8 mouse cellular contexts compared by ENCODE assay signal in genomic region chr11:103112552-103112912, GRCm38 (mm10). TPM values are rescaled to one million over a fixed set of nuclear protein-coding genes. Genes with fewer than 3 reads are reported as not detected.
DNase-seq lines count a peak whose midpoint lies in the region; ATAC-seq and TF ChIP-seq lines count a peak whose summit lies in the region.

No protein-coding gene starts in this region.

- H3K4me2 ChIP-seq in hindbrain, embryonic 13.5 days, result peak overlapping the region; percentile 55
- H3K4me2 ChIP-seq in midbrain, embryonic 14.5 days (ENCODE audit: low read length), result peak overlapping the region; percentile 52

- peak; percentile 41 for DNase-seq in kidney, adult 2 months
- DNase-seq in kidney, postnatal 25 days, result no peak
- DNase-seq in embryonic facial prominence, embryonic 10.5 days (ENCODE audit: low spot score), result no peak
- no peak for DNase-seq in midbrain, embryonic 14.5 days
- no peak for DNase-seq in thymus, adult 18-20 months
- no peak for DNase-seq in gastrocnemius, adult 18-20 months (ENCODE audit: low spot score)

- H3K4me3 ChIP-seq in kidney, adult 2 months (ENCODE audit: insufficient read depth, low read depth, low read length), result peak overlapping the region; percentile 6; the same call in 1 of the 2 replicates
- peak overlapping the region; percentile 57 for H3K4me3 ChIP-seq in embryonic facial prominence, embryonic 10.5 days
- peak overlapping the region; percentile 33 for H3K4me3 ChIP-seq in hindbrain, embryonic 13.5 days
- H3K4me3 ChIP-seq in midbrain, embryonic 14.5 days (replicated peaks; ENCODE audit: low read depth, low read length), result peak overlapping the region; percentile 25; the same call in 1 of the 2 replicates

- no peak for TF ChIP-seq CTCF in kidney, adult 2 months (conservative IDR thresholded peaks at IDR 0.05; ENCODE audit: insufficient read depth, insufficient read length, low read depth, low read length)

- 33% methylated on average over 9 of the region's 9 CpGs for WGBS in kidney, adult 2 months
- 9% methylated on average over 9 of the region's 9 CpGs for whole genome bisulfite sequencing in embryonic facial prominence, embryonic 10.5 days
- 9% methylated on average over 9 of the region's 9 CpGs for WGBS in hindbrain, embryonic 13.5 days
- WGBS in midbrain, embryonic 14.5 days, result 6% methylated on average over 9 of the region's 9 CpGs

- H3K9ac ChIP-seq in hindbrain, embryonic 13.5 days, result peak overlapping the region; percentile 36; the same call in 1 of the 2 replicates
- H3K9ac ChIP-seq in midbrain, embryonic 14.5 days (replicated peaks; ENCODE audit: low read length), result peak overlapping the region; percentile 39; the same call in 1 of the 2 replicates

- H3K4me1 ChIP-seq in kidney, adult 2 months (ENCODE audit: control insufficient read depth, insufficient read depth, low read length), result peaks cover 21% of the 10 kb centered on the region
- peaks cover 43% of the 10 kb centered on the region for H3K4me1 ChIP-seq in embryonic facial prominence, embryonic 10.5 days
- peaks cover 34% of the 10 kb centered on the region for H3K4me1 ChIP-seq in hindbrain, embryonic 13.5 days (replicated peaks)
- peaks cover 30% of the 10 kb centered on the region for H3K4me1 ChIP-seq in midbrain, embryonic 14.5 days (ENCODE audit: control insufficient read depth, insufficient read depth, low read length)

- no peaks in the 10 kb centered on the region for H3K36me3 ChIP-seq in kidney, adult 2 months (ENCODE audit: control insufficient read depth, insufficient read depth, low read length)
- no peaks in the 10 kb centered on the region for H3K36me3 ChIP-seq in embryonic facial prominence, embryonic 10.5 days (replicated peaks)
- H3K36me3 ChIP-seq in hindbrain, embryonic 13.5 days, result no peaks in the 10 kb centered on the region
- H3K36me3 ChIP-seq in midbrain, embryonic 14.5 days (ENCODE audit: control insufficient read depth, insufficient read depth, low read length), result no peaks in the 10 kb centered on the region

- peak overlapping the region; percentile 65 for H3K27ac ChIP-seq in kidney, adult 2 months (ENCODE audit: insufficient read depth, low read depth, low read length)
- H3K27ac ChIP-seq in embryonic facial prominence, embryonic 10.5 days (replicated peaks), result peak overlapping the region; percentile 82
- H3K27ac ChIP-seq in hindbrain, embryonic 13.5 days, result no peak overlapping the region
- H3K27ac ChIP-seq in midbrain, embryonic 14.5 days (replicated peaks; ENCODE audit: low read depth, low read length), result no peak overlapping the region

- no peaks in the 10 kb centered on the region for H3K27me3 ChIP-seq in kidney, adult 2 months (replicated peaks; ENCODE audit: control insufficient read depth, insufficient read depth, low read length)
- H3K27me3 ChIP-seq in embryonic facial prominence, embryonic 10.5 days (replicated peaks; ENCODE audit: low read depth, poor library complexity, severe bottlenecking), result peaks cover 40% of the 10 kb centered on the region
- H3K27me3 ChIP-seq in hindbrain, embryonic 13.5 days, result peaks cover 37% of the 10 kb centered on the region
- H3K27me3 ChIP-seq in midbrain, embryonic 14.5 days (ENCODE audit: control insufficient read depth, insufficient read depth, low read length), result peaks cover 26% of the 10 kb centered on the region

- no peaks in the 10 kb centered on the region for H3K9me3 ChIP-seq in embryonic facial prominence, embryonic 10.5 days
- no peaks in the 10 kb centered on the region for H3K9me3 ChIP-seq in hindbrain, embryonic 13.5 days
- no peaks in the 10 kb centered on the region for H3K9me3 ChIP-seq in midbrain, embryonic 14.5 days (ENCODE audit: control insufficient read depth, low read length)

- no peak for TF ChIP-seq POLR2A in kidney, adult 2 months (IDR thresholded peaks at IDR 0.05; ENCODE audit: low read depth, low read length)

- ATAC-seq in hindbrain, embryonic 13.5 days (ENCODE audit: low FRiP score), result no peak
- no peak for ATAC-seq in midbrain, embryonic 14.5 days (ENCODE audit: low FRiP score, low TSS enrichment)
- ATAC-seq in activated CD4-positive, CD25-positive, alpha-beta regulatory T cell, adult 4 months, result no peak

RNA-seq across cellular contexts. Expression of gene Hexim1, which starts 3.5 kb away (rescaled TPM):
- polyA plus RNA-seq in kidney, adult 2 months (2012; rRNA removed), result 24.9 and 26.4 TPM in 2 replicates
- polyA plus RNA-seq in embryonic facial prominence, embryonic 10.5 days (2016; fragmentation: Nextera tagmentation; extraction: Ambion mirVana), result 2.8 and 2.9 TPM in 2 replicates
- polyA plus RNA-seq in hindbrain, embryonic 13.5 days (2015; fragmentation: Nextera tagmentation; extraction: Ambion mirVana), result 3.6 and 4.3 TPM in 2 replicates
- 3.9 and 5.9 TPM in 2 replicates for polyA plus RNA-seq in midbrain, embryonic 14.5 days (2014; fragmentation: Nextera tagmentation; extraction: Ambion mirVana)
- 1 to 10 TPM; 3.4 TPM for polyA plus RNA-seq in activated CD4-positive, CD25-positive, alpha-beta regulatory T cell, adult 4 months (2017; shearing (Covaris generic))
- total RNA-seq in gastrocnemius, adult 18-20 months (2021), result 10 to 100 TPM; 23.3 to 23.6 TPM

RNA-seq across cellular contexts. Expression of gene Acbd4, which starts 11.1 kb away (rescaled TPM):
- polyA plus RNA-seq in kidney, adult 2 months (2012; rRNA removed), result 119 and 130 TPM in 2 replicates
- 6.3 and 10.1 TPM in 2 replicates for polyA plus RNA-seq in embryonic facial prominence, embryonic 10.5 days (2016; fragmentation: Nextera tagmentation; extraction: Ambion mirVana)
- polyA plus RNA-seq in hindbrain, embryonic 13.5 days (2015; fragmentation: Nextera tagmentation; extraction: Ambion mirVana), result 7.3 and 9.0 TPM in 2 replicates
- 8.0 and 8.4 TPM in 2 replicates for polyA plus RNA-seq in midbrain, embryonic 14.5 days (2014; fragmentation: Nextera tagmentation; extraction: Ambion mirVana)
- polyA plus RNA-seq in activated CD4-positive, CD25-positive, alpha-beta regulatory T cell, adult 4 months (2017; shearing (Covaris generic)), result 10 to 100 TPM; 18.4 to 24.0 TPM
- total RNA-seq in gastrocnemius, adult 18-20 months (2021), result 10 to 100 TPM; 36.1 to 38.9 TPM

RNA-seq across cellular contexts. Expression of gene Plcd3, which starts 11.1 kb away (rescaled TPM):
- 14.9 and 18.1 TPM in 2 replicates for polyA plus RNA-seq in kidney, adult 2 months (2012; rRNA removed)
- 1.7 and 2.6 TPM in 2 replicates for polyA plus RNA-seq in embryonic facial prominence, embryonic 10.5 days (2016; fragmentation: Nextera tagmentation; extraction: Ambion mirVana)
- 1.5 and 1.9 TPM in 2 replicates for polyA plus RNA-seq in hindbrain, embryonic 13.5 days (2015; fragmentation: Nextera tagmentation; extraction: Ambion mirVana)
- polyA plus RNA-seq in midbrain, embryonic 14.5 days (2014; fragmentation: Nextera tagmentation; extraction: Ambion mirVana), result 0.92 and 1.8 TPM in 2 replicates
- under 1 TPM in 1 of 2 experiments, not detected in 1; 0.20 TPM for polyA plus RNA-seq in activated CD4-positive, CD25-positive, alpha-beta regulatory T cell, adult 4 months (2017; shearing (Covaris generic))
- 1 to 10 TPM; 6.9 to 9.4 TPM for total RNA-seq in gastrocnemius, adult 18-20 months (2021)

RNA-seq across cellular contexts. Expression of gene Hexim2, which starts 19.7 kb away (rescaled TPM):
- polyA plus RNA-seq in kidney, adult 2 months (2012; rRNA removed), result 3.8 and 4.0 TPM in 2 replicates
- 8.4 and 10.9 TPM in 2 replicates for polyA plus RNA-seq in embryonic facial prominence, embryonic 10.5 days (2016; fragmentation: Nextera tagmentation; extraction: Ambion mirVana)
- 21.3 and 22.3 TPM in 2 replicates for polyA plus RNA-seq in hindbrain, embryonic 13.5 days (2015; fragmentation: Nextera tagmentation; extraction: Ambion mirVana)
- polyA plus RNA-seq in midbrain, embryonic 14.5 days (2014; fragmentation: Nextera tagmentation; extraction: Ambion mirVana), result 22.9 and 24.7 TPM in 2 replicates
- 1 to 10 TPM; 2.2 to 3.6 TPM for polyA plus RNA-seq in activated CD4-positive, CD25-positive, alpha-beta regulatory T cell, adult 4 months (2017; shearing (Covaris generic))
- 1 to 10 TPM; 3.3 to 4.4 TPM for total RNA-seq in gastrocnemius, adult 18-20 months (2021)

RNA-seq across cellular contexts. Expression of gene Fmnl1, which starts 58.4 kb away (rescaled TPM):
- 32.7 and 35.5 TPM in 2 replicates for polyA plus RNA-seq in kidney, adult 2 months (2012; rRNA removed)
- 0.49 and 0.67 TPM in 2 replicates for polyA plus RNA-seq in embryonic facial prominence, embryonic 10.5 days (2016; fragmentation: Nextera tagmentation; extraction: Ambion mirVana)
- 3.1 and 3.3 TPM in 2 replicates for polyA plus RNA-seq in hindbrain, embryonic 13.5 days (2015; fragmentation: Nextera tagmentation; extraction: Ambion mirVana)
- polyA plus RNA-seq in midbrain, embryonic 14.5 days (2014; fragmentation: Nextera tagmentation; extraction: Ambion mirVana), result 4.3 and 5.2 TPM in 2 replicates
- 10 to 100 TPM; 60.0 to 62.7 TPM for polyA plus RNA-seq in activated CD4-positive, CD25-positive, alpha-beta regulatory T cell, adult 4 months (2017; shearing (Covaris generic))
- total RNA-seq in gastrocnemius, adult 18-20 months (2021), result 1 to 10 TPM; 5.1 to 8.1 TPM

Comparison
In these comparisons a context has a peak if more than half of its experiments do, and no peak if none do; other contexts are left out.
1. H3K27ac ChIP-seq: peak in kidney, adult 2 months (single experiment) and embryonic facial prominence, embryonic 10.5 days (single experiment); none in hindbrain, embryonic 13.5 days (single experiment) and midbrain, embryonic 14.5 days (single experiment).
2. H3K4me3 ChIP-seq: peak in every context shown above with its lines; median percentile 57 in embryonic facial prominence, embryonic 10.5 days; 33 in hindbrain, embryonic 13.5 days; 25 in midbrain, embryonic 14.5 days; 6 in kidney, adult 2 months.